Mouse (Mus musculus) stomach, embryonic 15.5 days (tissue): Measurements from ENCODE around the gene Ebf4. TPM values are rescaled to one million over a fixed set of nuclear protein-coding genes. Genes with fewer than 3 reads are reported as not detected.

Experiments used
- ATAC-seq: fragments of 200-750 bp; cut with Nextera tagmentation; 2 replicates; pipeline ENCODE4 v1.8.0; 2017; ENCODE audit warnings: low read depth, moderate number of reproducible peaks, moderate TSS enrichment; ENCODE audit not compliant: insufficient read depth, low FRiP score
- H3K27ac ChIP-seq: fragments of 300-500 bp; sonication (generic); 2 replicates; pipeline ENCODE4 v1.5.1; 2015; ENCODE audit warnings: mild to moderate bottlenecking, inconsistent platforms
- H3K27me3 ChIP-seq: fragments of 300-500 bp; sonication (generic); replicated peaks from 2 replicates; pipeline ENCODE4 v1.6.1; 2015; ENCODE audit warnings: inconsistent platforms
- H3K36me3 ChIP-seq: fragments of 300-500 bp; sonication (generic); 2 replicates; pipeline ENCODE4 v1.6.1; 2015; ENCODE audit warnings: inconsistent platforms
- H3K4me1 ChIP-seq: fragments of 300-500 bp; sonication (generic); 2 replicates; pipeline ENCODE4 v1.6.1; 2015; ENCODE audit warnings: inconsistent platforms
- H3K4me2 ChIP-seq: fragments of 300-500 bp; sonication (generic); 2 replicates; pipeline ENCODE4 v1.6.1; 2015; ENCODE audit warnings: mild to moderate bottlenecking, inconsistent platforms
- H3K4me3 ChIP-seq: fragments of 300-500 bp; sonication (generic); replicated peaks from 2 replicates; pipeline ENCODE4 v1.5.1; 2015; ENCODE audit warnings: inconsistent platforms
- H3K9ac ChIP-seq: fragments of 300-500 bp; sonication (generic); 2 replicates; pipeline ENCODE4 v1.6.1; 2015; ENCODE audit warnings: inconsistent platforms
- H3K9me3 ChIP-seq: fragments of 300-500 bp; sonication (generic); 2 replicates; pipeline ENCODE4 v1.6.1; 2016; ENCODE audit warnings: inconsistent platforms
- WGBS: fragments of 180-500 bp; shearing (Covaris S2); methylation state at CpG from one replicate; pipeline ENCODE4 v1.1.7; 2015; 5-methylcytosine and 5-hydroxymethylcytosine counted together
- polyA plus RNA-seq: library from polyadenylated mRNA; unstranded; fragments of >200 nt; fragmentation: Nextera tagmentation; extraction: Ambion mirVana; gene quantifications from 2 replicates; pipeline ENCODE4 v1.2.1, GENCODE M21; 2015

Ebf4 gene
- polyA plus RNA-seq, 1 experiment from 2014 or later, result 2.8 TPM

- H3K27ac ChIP-seq, result no peak overlapping the region
Measured at GRCm38 (mm10) chr2:130392836-130393235, 97.9 kb downstream of the Ebf4 start.

GRCm38 (mm10) chr2:130395696-130396095, 100.7 kb downstream of the Ebf4 start:
- 0 out of 2 replicates have a peak, but pooled peaks cover 3% of the 10 kb centered on the region for H3K36me3 ChIP-seq
- no peaks in the 10 kb centered on the region for H3K9me3 ChIP-seq
- H3K4me3 ChIP-seq, result no peak overlapping the region
- no peak overlapping the region for H3K27ac ChIP-seq
- H3K4me1 ChIP-seq, result no peaks in the 10 kb centered on the region
- 93% methylated on average over 11 of the region's 11 CpGs for WGBS
- no peak for ATAC-seq
- H3K27me3 ChIP-seq, result no peaks in the 10 kb centered on the region
- no peak overlapping the region for H3K4me2 ChIP-seq
- no peak overlapping the region for H3K9ac ChIP-seq

More at GRCm38 (mm10) chr2:130392836-130393235, 97.9 kb downstream of the Ebf4 start:
- 80% methylated on average over 3 of the region's 3 CpGs for WGBS
- Histone ChIP-seq H3K9ac (no peak overlapping the region), H3K4me1 (no peaks in the 10 kb centered on the region), H3K36me3 (0 out of 2 replicates have a peak, but pooled peaks cover 3% of the 10 kb centered on the region), H3K27me3 (no peaks in the 10 kb centered on the region), H3K4me3 (no peak overlapping the region), H3K9me3 (no peaks in the 10 kb centered on the region), H3K4me2 (no peak overlapping the region)
- no peak for ATAC-seq

DNA sequence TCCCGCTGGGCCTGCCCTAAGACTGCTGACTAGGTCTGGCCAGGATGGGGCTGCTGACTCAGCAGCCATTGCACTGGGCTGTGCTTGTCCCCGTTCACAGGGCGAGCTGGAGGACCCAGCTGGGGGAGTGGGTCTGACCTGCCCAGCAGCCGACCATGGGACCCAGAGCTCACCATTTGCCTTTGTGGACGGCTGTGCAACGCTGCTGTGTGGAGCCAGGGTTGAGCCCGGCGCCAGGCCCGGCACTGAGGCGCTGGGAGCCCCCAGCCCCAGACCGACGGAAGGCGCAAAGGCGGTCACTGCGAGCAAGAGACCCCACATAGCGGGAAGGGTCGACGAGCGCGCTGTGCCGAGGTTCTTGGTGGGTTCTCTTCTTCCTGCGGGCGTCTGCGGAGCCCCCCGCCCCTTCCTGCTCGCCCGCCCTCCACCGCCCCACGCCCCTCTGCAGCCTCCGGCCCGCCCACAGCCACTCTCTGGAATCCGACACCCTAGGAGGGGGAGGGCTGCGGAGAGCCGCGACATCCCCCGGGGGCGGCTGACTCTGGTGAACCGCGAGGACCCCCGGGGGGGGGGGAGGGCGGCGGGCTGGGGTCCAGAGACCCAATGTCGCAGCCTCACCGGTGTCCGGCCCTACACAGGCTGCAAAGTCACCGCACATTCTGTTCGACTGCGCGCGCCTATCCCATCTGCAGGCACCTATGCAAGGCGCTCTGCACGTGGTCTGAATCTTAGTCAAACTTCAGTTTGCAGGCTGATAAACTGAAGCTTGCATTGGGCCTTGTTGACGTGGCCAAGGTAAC, 102.4 kb downstream of the Ebf4 start, which contains the start of gene Cpxm1:
Gene Cpxm1, minus strand, starts transcription at position 389 of the 800 bp plus-strand sequence.
- 0 out of 2 replicates have a peak, but pooled peaks cover 2% of the 10 kb centered on the region for H3K36me3 ChIP-seq
- H3K4me2 ChIP-seq, result peak within 1 kb of the TSS; percentile 92
- no peaks in the 10 kb centered on the region for H3K9me3 ChIP-seq
- under 1% methylated on average over 35 of the region's 53 CpGs for WGBS
- peak within 1 kb of the TSS; percentile 47 for H3K9ac ChIP-seq
- H3K27me3 ChIP-seq, result no peaks in the 10 kb centered on the region
- no peaks in the 10 kb centered on the region for H3K4me1 ChIP-seq
- H3K27ac ChIP-seq, result peak within 1 kb of the TSS; percentile 44; the same call in 1 of the 2 replicates
- peak; percentile 75 for ATAC-seq
- H3K4me3 ChIP-seq, result peak within 1 kb of the TSS; percentile 57

DNA sequence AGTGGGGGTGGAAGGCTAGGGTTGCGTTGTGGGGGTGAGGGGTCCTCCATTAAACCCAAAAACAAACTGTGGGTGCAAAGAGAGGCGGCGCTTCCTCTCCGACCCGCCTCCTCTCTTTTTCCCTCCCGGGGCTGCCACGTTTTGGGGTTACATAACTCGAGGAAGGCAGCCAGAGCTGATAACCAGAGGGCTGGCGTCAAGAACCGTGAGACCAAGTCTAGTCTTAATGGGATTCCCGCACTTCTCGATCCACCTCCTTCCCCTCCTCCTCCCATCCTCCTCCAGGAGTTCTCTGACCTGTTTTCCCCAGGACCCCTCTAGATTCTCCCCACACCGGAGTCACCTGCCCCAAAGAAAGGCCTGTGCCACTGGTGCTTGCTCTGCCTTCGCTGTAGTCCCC, 103.1 kb downstream of the Ebf4 start:
- no peak overlapping the region for H3K27ac ChIP-seq
- peak overlapping the region; percentile 92 for H3K4me2 ChIP-seq
- 15% methylated on average over 14 of the region's 14 CpGs for WGBS
- H3K9ac ChIP-seq, result no peak overlapping the region
- peak overlapping the region; percentile 57 for H3K4me3 ChIP-seq
- no peaks in the 10 kb centered on the region for H3K27me3 ChIP-seq
- ATAC-seq, result no peak
- H3K4me1 ChIP-seq, result no peaks in the 10 kb centered on the region
- no peaks in the 10 kb centered on the region for H3K36me3 ChIP-seq
- no peaks in the 10 kb centered on the region for H3K9me3 ChIP-seq

DNA sequence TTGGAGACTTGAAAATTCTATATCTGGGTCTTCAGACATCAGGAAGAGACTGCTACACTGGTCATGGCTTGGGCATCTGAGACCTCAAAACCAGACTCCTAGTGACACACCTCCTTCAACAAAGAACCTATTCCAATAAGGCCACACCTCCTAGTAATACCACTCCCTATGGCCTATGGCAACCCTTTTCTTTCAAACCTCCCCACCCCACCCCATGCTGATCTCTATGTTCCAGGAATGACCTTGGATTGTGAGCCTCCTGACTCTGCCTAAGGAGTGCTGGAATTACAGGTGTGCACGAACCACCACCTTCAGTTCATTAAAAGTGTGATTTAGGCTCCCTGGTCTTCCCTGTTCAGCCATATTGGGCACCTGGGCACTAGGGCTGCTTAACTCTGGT, 105.1 kb downstream of the Ebf4 start:
- Histone ChIP-seq H3K4me1 (no peaks in the 10 kb centered on the region), H3K9ac (no peak overlapping the region), H3K27me3 (no peaks in the 10 kb centered on the region), H3K9me3 (no peaks in the 10 kb centered on the region), H3K4me2 (no peak overlapping the region), H3K4me3 (no peak overlapping the region), H3K36me3 (no peaks in the 10 kb centered on the region), H3K27ac (no peak overlapping the region)
- no peak for ATAC-seq
- 85% methylated on average over 1 of the region's 1 CpGs for WGBS

- no peak overlapping the region for H3K27ac ChIP-seq
- H3K4me1 ChIP-seq, result no peaks in the 10 kb centered on the region
- H3K27me3 ChIP-seq, result 0 out of 2 replicates have a peak, but pooled peaks cover 3% of the 10 kb centered on the region
- no peak overlapping the region for H3K4me2 ChIP-seq
- no peaks in the 10 kb centered on the region for H3K36me3 ChIP-seq
- no peak overlapping the region for H3K9ac ChIP-seq
- no peak overlapping the region for H3K4me3 ChIP-seq
- H3K9me3 ChIP-seq, result no peaks in the 10 kb centered on the region
- 67% methylated on average over 4 of the region's 4 CpGs for WGBS
- ATAC-seq, result no peak
Measured at GRCm38 (mm10) chr2:130401891-130402290, 106.9 kb downstream of the Ebf4 start.

- Histone ChIP-seq H3K4me3 (no peak within 1 kb of the TSS), H3K4me1 (no peaks in the 10 kb centered on the region), H3K36me3 (no peaks in the 10 kb centered on the region), H3K27me3 (0 out of 2 replicates have a peak, but pooled peaks cover 3% of the 10 kb centered on the region), H3K9ac (no peak within 1 kb of the TSS), H3K9me3 (no peaks in the 10 kb centered on the region), H3K27ac (no peak within 1 kb of the TSS), H3K4me2 (no peak within 1 kb of the TSS)
- 84% methylated on average over 1 of the region's 1 CpGs for WGBS
- ATAC-seq, result no peak
Measured at GRCm38 (mm10) chr2:130404939-130405338, 110.0 kb downstream of the Ebf4 start, which contains the start of the genes Gm28372 and 1700020A23Rik. Gene Gm28372 (plus strand): TSS chr2:130405239. Gene 1700020A23Rik (plus strand): TSS chr2:130405259.

DNA sequence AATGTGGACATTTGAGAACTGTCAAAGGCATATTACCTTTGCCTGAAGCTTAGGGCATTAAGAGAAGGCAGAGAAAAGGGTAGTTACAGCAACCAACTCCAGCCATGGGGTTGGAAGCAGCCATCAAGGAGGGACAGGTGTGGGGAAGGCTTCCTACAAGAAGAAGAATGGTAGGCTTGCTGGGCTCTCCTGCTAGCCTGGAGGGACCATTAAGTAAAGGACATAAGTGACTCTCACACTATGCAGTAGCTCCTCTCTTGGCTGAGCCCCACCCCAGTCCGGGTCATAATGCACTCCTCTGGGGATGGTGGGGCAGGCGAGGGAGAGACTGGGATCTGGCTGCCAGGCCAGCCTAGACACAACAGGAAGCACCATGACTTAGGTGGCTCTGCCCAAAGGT, 111.2 kb downstream of the Ebf4 start, which contains the start of gene Tmem239:
Gene Tmem239, plus strand, starts transcription at position 301 of the 400 bp plus-strand sequence.
- no peaks in the 10 kb centered on the region for H3K9me3 ChIP-seq
- ATAC-seq, result no peak
- 0 out of 2 replicates have a peak, but pooled peaks cover 3% of the 10 kb centered on the region for H3K27me3 ChIP-seq
- no peak within 1 kb of the TSS for H3K4me3 ChIP-seq
- H3K27ac ChIP-seq, result no peak within 1 kb of the TSS
- no peaks in the 10 kb centered on the region for H3K36me3 ChIP-seq
- no peaks in the 10 kb centered on the region for H3K4me1 ChIP-seq
- H3K9ac ChIP-seq, result no peak within 1 kb of the TSS
- H3K4me2 ChIP-seq, result no peak within 1 kb of the TSS
- 89% methylated on average over 2 of the region's 2 CpGs for WGBS

DNA sequence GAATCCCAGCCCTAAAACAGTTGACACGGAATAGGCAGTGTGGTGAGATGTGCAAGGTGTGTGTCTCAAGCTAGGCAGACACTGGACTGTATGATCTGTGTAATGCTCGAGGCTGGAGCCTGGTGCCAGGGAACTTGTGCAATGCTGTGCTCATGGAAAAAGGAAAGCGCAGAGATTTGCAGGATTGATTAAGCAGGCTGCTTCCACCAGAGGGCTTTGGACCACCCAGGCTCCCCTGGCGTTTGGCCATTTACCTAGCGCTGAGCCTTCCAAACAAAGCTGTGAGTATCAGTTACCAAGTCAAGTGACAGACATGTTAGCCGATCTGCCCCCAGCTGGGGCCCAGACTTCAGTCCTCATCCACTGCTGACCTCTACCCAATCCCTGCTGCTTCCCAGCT, 113.2 kb downstream of the Ebf4 start:
- Histone ChIP-seq H3K27ac (no peak overlapping the region), H3K4me3 (no peak overlapping the region), H3K27me3 (0 out of 2 replicates have a peak, but pooled peaks cover 3% of the 10 kb centered on the region), H3K9ac (no peak overlapping the region), H3K36me3 (no peaks in the 10 kb centered on the region), H3K4me1 (no peaks in the 10 kb centered on the region), H3K4me2 (no peak overlapping the region), H3K9me3 (no peaks in the 10 kb centered on the region)
- no peak for ATAC-seq
- WGBS, result 14% methylated on average over 6 of the region's 6 CpGs

DNA sequence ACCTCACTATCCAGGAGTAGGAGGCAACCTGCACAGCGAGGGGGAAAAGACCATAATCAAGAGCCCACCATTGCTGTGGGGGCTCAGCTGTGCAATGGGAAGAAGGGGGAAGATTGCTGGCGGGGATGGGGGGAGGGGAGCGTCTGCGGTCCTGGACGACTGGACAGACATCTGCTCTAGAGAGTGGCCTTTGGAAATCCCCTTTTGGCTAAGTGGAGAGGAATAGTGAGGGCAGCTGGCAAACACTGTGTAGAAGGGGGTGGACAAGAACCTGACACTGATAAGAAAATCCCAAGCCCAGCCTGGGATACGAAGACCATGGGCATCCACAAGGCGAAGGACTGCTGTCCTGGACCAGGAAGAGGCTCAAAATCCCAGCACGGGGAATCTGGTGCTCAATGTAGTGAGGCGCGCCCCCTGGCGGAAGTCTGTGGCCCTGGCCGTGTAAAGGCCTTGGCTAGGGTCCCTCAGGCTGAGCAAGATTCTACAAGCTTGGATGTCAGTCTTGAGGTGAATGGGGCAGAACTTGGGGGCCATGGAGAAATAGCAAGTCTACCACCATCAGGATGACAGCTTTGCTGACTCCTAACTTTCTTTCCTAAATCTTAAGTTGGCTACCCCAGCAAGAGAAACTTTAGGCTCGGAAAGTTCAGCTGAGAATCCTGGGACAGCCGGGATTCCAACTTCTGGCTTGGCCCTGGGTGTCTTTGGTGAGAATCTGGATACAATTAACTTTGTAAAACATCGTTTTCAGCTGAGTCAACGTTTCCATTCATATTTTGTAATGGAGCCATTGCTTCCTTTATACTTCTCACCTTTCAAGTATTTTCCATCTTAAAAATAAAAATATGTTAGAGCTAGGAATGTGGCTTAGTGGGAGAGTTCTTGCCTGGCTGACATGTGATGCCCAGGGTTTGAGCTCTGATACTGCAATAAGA, 116.9 kb downstream of the Ebf4 start:
- Histone ChIP-seq H3K27ac (no peak overlapping the region), H3K4me2 (no peak overlapping the region), H3K4me1 (no peaks in the 10 kb centered on the region), H3K36me3 (no peaks in the 10 kb centered on the region), H3K27me3 (0 out of 2 replicates have a peak, but pooled peaks cover under 1% of the 10 kb centered on the region), H3K4me3 (no peak overlapping the region), H3K9me3 (no peaks in the 10 kb centered on the region), H3K9ac (no peak overlapping the region)
- peak; percentile 68 for ATAC-seq
- 38% methylated on average over 16 of the region's 16 CpGs for WGBS

- Histone ChIP-seq H3K27me3 (no peaks in the 10 kb centered on the region), H3K4me2 (no peak overlapping the region), H3K9me3 (no peaks in the 10 kb centered on the region), H3K4me1 (no peaks in the 10 kb centered on the region), H3K27ac (no peak overlapping the region), H3K9ac (no peak overlapping the region), H3K4me3 (no peak overlapping the region), H3K36me3 (no peaks in the 10 kb centered on the region)
- 74% methylated on average over 3 of the region's 3 CpGs for WGBS
- ATAC-seq, result no peak
Measured at GRCm38 (mm10) chr2:130412775-130413174, 117.8 kb downstream of the Ebf4 start.
